Mouse (Mus musculus): Measurements from ENCODE around the gene Gm13101. TPM values are rescaled to one million over a fixed set of nuclear protein-coding genes. Genes with fewer than 3 reads are reported as not detected.
"Not testable (repeated sequence)": the region's sequence is repeated elsewhere in the genome, so short reads cannot be mapped to it uniquely, and the experiment has no call there.

Gm13101 gene
- not detected in 2 replicates for polyA plus RNA-seq (2015; fragmentation: Nextera tagmentation; extraction: Ambion mirVana)

GRCm38 (mm10) chr4:143966850-143967249 lies at the start of gene Gm13101:
Gm13101 (minus strand) TSS chr4:143966950.
- not testable (repeated sequence) for H3K27me3 ChIP-seq; H3K9ac ChIP-seq; H3K4me3 ChIP-seq; H3K4me1 ChIP-seq (replicated peaks); ATAC-seq (replicated peaks; ENCODE audit: insufficient number of reproducible peaks, insufficient read depth, low FRiP score, low read depth); H3K4me2 ChIP-seq; H3K36me3 ChIP-seq; H3K9me3 ChIP-seq (replicated peaks); H3K27ac ChIP-seq
- WGBS = 39% methylated on average over 2 of the region's 2 CpGs

GRCm38 (mm10) chr4:143994269-143994668 lies 27.5 kb upstream of the Gm13101 start, which contains the start of gene Pramef17:
Pramef17 (minus strand) TSS chr4:143994369.
- not testable (repeated sequence) for H3K9me3 ChIP-seq (replicated peaks); H3K4me1 ChIP-seq (replicated peaks); H3K27me3 ChIP-seq; H3K4me3 ChIP-seq; H3K4me2 ChIP-seq; H3K27ac ChIP-seq; H3K36me3 ChIP-seq; H3K9ac ChIP-seq; ATAC-seq (replicated peaks; ENCODE audit: insufficient number of reproducible peaks, insufficient read depth, low FRiP score, low read depth)
- 35% methylated on average over 3 of the region's 3 CpGs for WGBS

GRCm38 (mm10) chr4:143988126-143988525 lies 21.4 kb upstream of the Gm13101 start:
- H3K4me2 ChIP-seq; H3K4me1 ChIP-seq (replicated peaks); H3K36me3 ChIP-seq; H3K9ac ChIP-seq; H3K27ac ChIP-seq; H3K9me3 ChIP-seq (replicated peaks); H3K27me3 ChIP-seq; H3K4me3 ChIP-seq; ATAC-seq (replicated peaks; ENCODE audit: insufficient number of reproducible peaks, insufficient read depth, low FRiP score, low read depth): not testable (repeated sequence)
- 89% methylated on average over 17 of the region's 17 CpGs for WGBS

GRCm38 (mm10) chr4:143987475-143987941 lies 20.8 kb upstream of the Gm13101 start:
- not testable (repeated sequence) for H3K36me3 ChIP-seq; H3K9ac ChIP-seq; H3K27me3 ChIP-seq; H3K9me3 ChIP-seq (replicated peaks); ATAC-seq (replicated peaks; ENCODE audit: insufficient number of reproducible peaks, insufficient read depth, low FRiP score, low read depth); H3K27ac ChIP-seq; H3K4me2 ChIP-seq; H3K4me3 ChIP-seq; H3K4me1 ChIP-seq (replicated peaks)
- WGBS = 92% methylated on average over 8 of the region's 17 CpGs

- not testable (repeated sequence) for H3K36me3 ChIP-seq; H3K9me3 ChIP-seq (replicated peaks); H3K4me1 ChIP-seq (replicated peaks); H3K9ac ChIP-seq; H3K4me3 ChIP-seq; H3K4me2 ChIP-seq; H3K27ac ChIP-seq; H3K27me3 ChIP-seq; ATAC-seq (replicated peaks; ENCODE audit: insufficient number of reproducible peaks, insufficient read depth, low FRiP score, low read depth)
- WGBS = 82% methylated on average over 4 of the region's 9 CpGs
Measured at GRCm38 (mm10) chr4:143985733-143986132, 19.0 kb upstream of the Gm13101 start.

- H3K27ac ChIP-seq; H3K27me3 ChIP-seq; H3K9me3 ChIP-seq (replicated peaks); H3K36me3 ChIP-seq; ATAC-seq (replicated peaks; ENCODE audit: insufficient number of reproducible peaks, insufficient read depth, low FRiP score, low read depth); H3K4me3 ChIP-seq; H3K4me1 ChIP-seq (replicated peaks); H3K4me2 ChIP-seq; H3K9ac ChIP-seq: not testable (repeated sequence)
- WGBS = no CpG with 5 or more reads among the region's 7 CpGs
Measured at GRCm38 (mm10) chr4:143985165-143985564, 18.4 kb upstream of the Gm13101 start.

GRCm38 (mm10) chr4:143983446-143983845 lies 16.7 kb upstream of the Gm13101 start:
- H3K27me3 ChIP-seq; ATAC-seq (replicated peaks; ENCODE audit: insufficient number of reproducible peaks, insufficient read depth, low FRiP score, low read depth); H3K27ac ChIP-seq; H3K9me3 ChIP-seq (replicated peaks); H3K9ac ChIP-seq; H3K36me3 ChIP-seq; H3K4me1 ChIP-seq (replicated peaks); H3K4me3 ChIP-seq; H3K4me2 ChIP-seq: not testable (repeated sequence)
- 25% methylated on average over 1 of the region's 1 CpGs for WGBS

- H3K4me1 ChIP-seq (replicated peaks); H3K9ac ChIP-seq; H3K27me3 ChIP-seq; H3K9me3 ChIP-seq (replicated peaks); H3K4me2 ChIP-seq; H3K27ac ChIP-seq; H3K4me3 ChIP-seq; ATAC-seq (replicated peaks; ENCODE audit: insufficient number of reproducible peaks, insufficient read depth, low FRiP score, low read depth); H3K36me3 ChIP-seq: not testable (repeated sequence)
- WGBS = 77% methylated on average over 1 of the region's 1 CpGs
Measured at GRCm38 (mm10) chr4:143950916-143951315, 15.8 kb downstream of the Gm13101 start, which contains the start of gene Pramef25. Pramef25 (minus strand) TSS chr4:143951016.

Other genes with a start within 250 kb of the Gm13101 start
- gene Gm13078, start 247.5 kb downstream of the Gm13101 start, polyA plus RNA-seq (2015; fragmentation: Nextera tagmentation; extraction: Ambion mirVana) = not detected in 2 replicates
- gene Gm13023, start 177.6 kb downstream of the Gm13101 start, polyA plus RNA-seq (2015; fragmentation: Nextera tagmentation; extraction: Ambion mirVana) = not detected in 2 replicates
- not detected in 2 replicates for gene Gm13084, start 150.9 kb downstream of the Gm13101 start, polyA plus RNA-seq (2015; fragmentation: Nextera tagmentation; extraction: Ambion mirVana)
- gene Gm13103, start 120.5 kb downstream of the Gm13101 start, polyA plus RNA-seq (2015; fragmentation: Nextera tagmentation; extraction: Ambion mirVana) = not detected in 2 replicates
- not detected in 2 replicates for gene Pramef6, start 66.6 kb downstream of the Gm13101 start, polyA plus RNA-seq (2015; fragmentation: Nextera tagmentation; extraction: Ambion mirVana)
- not detected in 2 replicates for gene Pramef25, start 15.9 kb downstream of the Gm13101 start, polyA plus RNA-seq (2015; fragmentation: Nextera tagmentation; extraction: Ambion mirVana)
- gene Pramef17, start 27.4 kb upstream of the Gm13101 start, polyA plus RNA-seq (2015; fragmentation: Nextera tagmentation; extraction: Ambion mirVana) = not detected in 2 replicates
- not detected in 2 replicates for gene Pramel4, start 92.2 kb upstream of the Gm13101 start, polyA plus RNA-seq (2015; fragmentation: Nextera tagmentation; extraction: Ambion mirVana)
- not detected in 2 replicates for gene Gm13102, start 139.5 kb upstream of the Gm13101 start, polyA plus RNA-seq (2015; fragmentation: Nextera tagmentation; extraction: Ambion mirVana)
- not detected in 2 replicates for gene Oog3, start 195.7 kb upstream of the Gm13101 start, polyA plus RNA-seq (2015; fragmentation: Nextera tagmentation; extraction: Ambion mirVana)
- gene Oog2, start 223.8 kb upstream of the Gm13101 start, polyA plus RNA-seq (2015; fragmentation: Nextera tagmentation; extraction: Ambion mirVana) = not detected in 2 replicates
- not detected in 2 replicates for gene C87977, start 246.4 kb upstream of the Gm13101 start, polyA plus RNA-seq (2015; fragmentation: Nextera tagmentation; extraction: Ambion mirVana)

All from heart, embryonic 15.5 days (tissue).